Mouse (Mus musculus): ENCODE measurements around the gene Rnf227.

GRCm38 (mm10) chr11:69328517-69328916, 11.7 kb upstream of the Rnf227 start:
- no peak for TF ChIP-seq CTCF (IDR thresholded peaks at IDR 0.05; ENCODE audit: insufficient read depth, low read length)
- no peak for TF ChIP-seq POLR2A (IDR thresholded peaks at IDR 0.05; ENCODE audit: borderline replicate concordance, extremely low read depth, low read depth, low read length)

All from lung, adult 2 months (tissue).